Mouse (Mus musculus) liver, embryonic 16.5 days (tissue): ENCODE results near the gene Stard3nl. TPM values are rescaled to one million over a fixed set of nuclear protein-coding genes. Genes with fewer than 3 reads are reported as not detected.

Source experiments
- ATAC-seq: fragments of 200-750 bp; cut with Nextera tagmentation; 2 replicates; pipeline ENCODE4 v1.8.0; 2017; ENCODE audit warnings: low read depth, mild to moderate bottlenecking, moderate number of reproducible peaks, moderate library complexity
- H3K27ac ChIP-seq: fragments of 300-500 bp; sonication (generic); 2 replicates; pipeline ENCODE4 v1.5.1; 2014; ENCODE audit warnings: mild to moderate bottlenecking, low read length
- H3K27me3 ChIP-seq: fragments of 300-500 bp; sonication (generic); 2 replicates; pipeline ENCODE4 v1.6.1; 2014; ENCODE audit warnings: low read depth, low read length, mixed read lengths; ENCODE audit not compliant: control insufficient read depth, insufficient read depth
- H3K36me3 ChIP-seq: fragments of 300-500 bp; sonication (generic); 2 replicates; pipeline ENCODE4 v1.6.1; 2014; ENCODE audit warnings: mild to moderate bottlenecking; ENCODE audit not compliant: control insufficient read depth, insufficient read depth
- H3K4me1 ChIP-seq: fragments of 300-500 bp; sonication (generic); 2 replicates; pipeline ENCODE4 v1.6.1; 2014; ENCODE audit warnings: low read depth, low read length, mixed read lengths; ENCODE audit not compliant: control insufficient read depth
- H3K4me2 ChIP-seq: fragments of 300-500 bp; sonication (generic); 2 replicates; pipeline ENCODE4 v1.6.1; 2014; ENCODE audit warnings: low read depth, low read length, mixed read lengths
- H3K4me3 ChIP-seq: fragments of 300-500 bp; sonication (generic); 2 replicates; pipeline ENCODE4 v1.5.1; 2014; ENCODE audit warnings: low read depth, mild to moderate bottlenecking, low read length
- H3K9ac ChIP-seq: fragments of 300-500 bp; sonication (generic); 2 replicates; pipeline ENCODE4 v1.6.1; 2014; ENCODE audit warnings: low read depth, low read length
- H3K9me3 ChIP-seq: fragments of 300-500 bp; sonication (generic); replicated peaks from 2 replicates; pipeline ENCODE4 v1.6.1; 2016; ENCODE audit warnings: low read length; ENCODE audit not compliant: control insufficient read depth
- WGBS: fragments of 180-500 bp; shearing (Covaris S2); extraction: QIAGEN DNeasy Blood & Tissue Kit; methylation state at CpG from one replicate; pipeline ENCODE4 v1.1.7; 2014; ENCODE audit not compliant: insufficient replicate concordance; 5-methylcytosine and 5-hydroxymethylcytosine counted together
- polyA plus RNA-seq: library from polyadenylated mRNA; unstranded; fragments of >200 nt; fragmentation: Nextera tagmentation; extraction: Ambion mirVana; gene quantifications from 2 replicates; pipeline ENCODE4 v1.2.1, GENCODE M21; 2015

Stard3nl gene
- polyA plus RNA-seq, 1 experiment from 2014 or later: 23.0 TPM

DNA sequence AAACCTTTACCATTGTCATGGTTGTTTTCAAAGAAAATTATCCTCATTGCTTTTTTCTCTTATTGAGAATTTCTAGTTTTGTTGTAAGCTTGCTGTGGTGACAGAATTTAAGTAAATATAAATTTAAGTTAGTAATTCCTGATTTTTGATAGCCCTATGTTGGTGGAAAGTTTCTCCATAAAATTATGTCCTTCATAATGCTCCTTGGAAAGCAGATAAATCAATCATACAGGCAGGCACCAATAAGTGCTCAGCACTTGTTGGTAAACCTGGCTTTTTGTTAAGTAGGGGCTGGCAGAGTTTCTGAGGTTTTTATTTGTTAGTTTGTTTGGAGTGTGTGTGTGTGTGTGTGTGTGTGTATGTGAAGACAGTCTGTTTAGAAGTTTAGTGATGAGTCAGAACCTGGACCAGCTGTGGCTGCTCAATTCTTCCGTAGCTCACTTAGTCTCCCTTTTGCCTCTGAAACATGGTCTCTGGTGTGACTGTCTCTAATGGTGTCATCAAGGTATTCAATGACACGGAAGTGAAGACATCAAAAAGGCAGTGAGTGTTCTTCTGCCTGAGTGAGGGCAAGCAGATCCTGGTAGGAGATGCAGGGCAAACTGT is 16.8 kb upstream of the Stard3nl start:
- Histone ChIP-seq H3K27ac (no peak overlapping the region), H3K9me3 (no peaks in the 10 kb centered on the region), H3K9ac (no peak overlapping the region), H3K27me3 (no peaks in the 10 kb centered on the region), H3K4me1 (no peaks in the 10 kb centered on the region), H3K4me2 (no peak overlapping the region), H3K36me3 (no peaks in the 10 kb centered on the region), H3K4me3 (no peak overlapping the region)
- 66% methylated on average over 2 of the region's 2 CpGs for WGBS
- ATAC-seq: no peak

DNA sequence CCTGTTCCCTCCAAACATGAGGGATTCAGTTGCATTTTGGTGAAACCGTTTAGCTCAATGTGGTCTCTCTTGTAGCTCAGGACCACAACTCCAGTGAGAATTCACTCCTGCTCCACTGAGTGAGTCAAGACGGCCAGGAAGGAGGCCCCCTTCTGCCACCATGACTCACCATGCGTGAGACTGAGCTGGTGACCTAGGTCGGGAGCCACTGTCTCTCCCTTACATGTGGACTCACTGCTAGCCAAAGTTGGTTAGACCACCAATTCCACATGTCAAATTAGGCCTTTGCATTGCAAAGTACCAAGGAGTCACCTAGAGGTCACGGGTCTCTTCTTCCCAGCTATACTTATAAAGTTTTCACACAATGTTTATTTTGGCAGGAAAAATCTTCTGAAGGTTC is 16.3 kb upstream of the Stard3nl start:
- Histone ChIP-seq H3K36me3 (no peaks in the 10 kb centered on the region), H3K9me3 (no peaks in the 10 kb centered on the region), H3K9ac (no peak overlapping the region), H3K4me2 (no peak overlapping the region), H3K4me3 (no peak overlapping the region), H3K27ac (no peak overlapping the region), H3K4me1 (no peaks in the 10 kb centered on the region), H3K27me3 (no peaks in the 10 kb centered on the region)
- ATAC-seq: no peak
- WGBS: 53% methylated on average over 5 of the region's 5 CpGs

DNA sequence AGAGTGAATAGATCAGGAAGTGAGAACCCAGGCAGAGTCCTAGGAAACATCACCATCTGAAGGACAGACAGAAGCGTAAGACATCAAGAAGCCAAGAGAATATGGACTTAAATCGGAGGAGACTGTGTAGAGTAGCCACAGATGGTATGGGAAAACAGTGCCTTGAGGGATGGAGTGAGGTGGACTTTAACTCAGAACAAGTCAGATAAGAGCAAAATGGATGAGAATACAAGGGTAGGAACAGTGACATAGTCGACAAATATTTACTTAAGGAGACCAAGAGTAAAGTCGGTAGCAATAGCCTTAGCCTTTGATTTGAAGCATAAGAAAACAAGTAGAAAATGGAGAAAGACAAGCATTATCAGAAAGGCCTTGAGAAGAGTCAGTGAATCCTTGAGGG is 15.1 kb upstream of the Stard3nl start:
- no peak overlapping the region for H3K4me3 ChIP-seq
- H3K27me3 ChIP-seq: no peaks in the 10 kb centered on the region
- H3K9me3 ChIP-seq: no peaks in the 10 kb centered on the region
- no peak overlapping the region for H3K4me2 ChIP-seq
- ATAC-seq: no peak
- H3K9ac ChIP-seq: no peak overlapping the region
- 60% methylated on average over 4 of the region's 4 CpGs for WGBS
- no peaks in the 10 kb centered on the region for H3K36me3 ChIP-seq
- no peak overlapping the region for H3K27ac ChIP-seq
- H3K4me1 ChIP-seq: no peaks in the 10 kb centered on the region

DNA sequence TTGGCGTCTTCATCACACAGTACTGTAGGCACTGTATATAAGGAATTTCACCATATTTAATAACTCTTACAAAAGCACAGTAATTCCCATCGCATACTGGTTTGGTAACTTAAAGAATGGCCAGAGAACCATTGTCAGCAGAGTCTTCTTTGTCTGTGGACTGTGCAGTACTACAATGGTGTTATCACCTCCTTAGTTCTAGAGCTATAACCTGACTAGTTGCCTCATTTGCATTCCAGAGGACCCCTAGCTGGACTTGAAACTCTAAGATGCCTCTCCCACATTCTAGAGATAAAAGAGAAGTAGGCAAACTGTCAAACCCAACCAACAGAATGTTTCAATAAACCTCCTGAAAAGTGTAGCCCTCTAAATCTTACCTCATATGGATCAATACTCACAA is 12.4 kb upstream of the Stard3nl start:
- 67% methylated on average over 2 of the region's 2 CpGs for WGBS
- no peak for ATAC-seq

DNA sequence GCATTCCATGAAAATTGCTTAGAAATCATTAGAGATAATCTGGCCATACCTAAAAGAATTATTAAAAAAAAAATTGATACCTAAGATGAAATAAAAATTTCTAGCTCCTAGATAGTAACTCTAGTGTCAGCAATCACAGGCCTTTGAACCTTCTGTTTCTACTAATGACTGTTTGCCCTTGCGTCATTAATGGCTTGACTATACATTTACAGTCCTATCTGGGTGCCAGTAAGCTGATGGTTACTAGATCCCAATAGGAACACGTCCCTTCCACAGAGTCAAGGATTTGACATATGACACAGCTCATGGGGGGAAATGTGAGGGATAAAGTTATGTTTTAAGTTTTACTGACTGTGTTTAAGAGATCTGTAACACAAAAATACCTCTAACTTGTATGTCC is 9.0 kb upstream of the Stard3nl start:
- H3K36me3 ChIP-seq: no peaks in the 10 kb centered on the region
- no peaks in the 10 kb centered on the region for H3K9me3 ChIP-seq
- H3K27ac ChIP-seq: no peak overlapping the region
- H3K4me2 ChIP-seq: no peak overlapping the region
- no peaks in the 10 kb centered on the region for H3K4me1 ChIP-seq
- H3K4me3 ChIP-seq: no peak overlapping the region
- no peak for ATAC-seq
- 61% methylated on average over 2 of the region's 2 CpGs for WGBS
- H3K27me3 ChIP-seq: no peaks in the 10 kb centered on the region
- no peak overlapping the region for H3K9ac ChIP-seq

More for the DNA sequence above, 12.4 kb upstream of the Stard3nl start:
- Histone ChIP-seq H3K27me3 (no peaks in the 10 kb centered on the region), H3K36me3 (no peaks in the 10 kb centered on the region), H3K9ac (no peak overlapping the region), H3K9me3 (no peaks in the 10 kb centered on the region), H3K4me1 (no peaks in the 10 kb centered on the region), H3K4me2 (no peak overlapping the region), H3K4me3 (no peak overlapping the region), H3K27ac (no peak overlapping the region)

DNA sequence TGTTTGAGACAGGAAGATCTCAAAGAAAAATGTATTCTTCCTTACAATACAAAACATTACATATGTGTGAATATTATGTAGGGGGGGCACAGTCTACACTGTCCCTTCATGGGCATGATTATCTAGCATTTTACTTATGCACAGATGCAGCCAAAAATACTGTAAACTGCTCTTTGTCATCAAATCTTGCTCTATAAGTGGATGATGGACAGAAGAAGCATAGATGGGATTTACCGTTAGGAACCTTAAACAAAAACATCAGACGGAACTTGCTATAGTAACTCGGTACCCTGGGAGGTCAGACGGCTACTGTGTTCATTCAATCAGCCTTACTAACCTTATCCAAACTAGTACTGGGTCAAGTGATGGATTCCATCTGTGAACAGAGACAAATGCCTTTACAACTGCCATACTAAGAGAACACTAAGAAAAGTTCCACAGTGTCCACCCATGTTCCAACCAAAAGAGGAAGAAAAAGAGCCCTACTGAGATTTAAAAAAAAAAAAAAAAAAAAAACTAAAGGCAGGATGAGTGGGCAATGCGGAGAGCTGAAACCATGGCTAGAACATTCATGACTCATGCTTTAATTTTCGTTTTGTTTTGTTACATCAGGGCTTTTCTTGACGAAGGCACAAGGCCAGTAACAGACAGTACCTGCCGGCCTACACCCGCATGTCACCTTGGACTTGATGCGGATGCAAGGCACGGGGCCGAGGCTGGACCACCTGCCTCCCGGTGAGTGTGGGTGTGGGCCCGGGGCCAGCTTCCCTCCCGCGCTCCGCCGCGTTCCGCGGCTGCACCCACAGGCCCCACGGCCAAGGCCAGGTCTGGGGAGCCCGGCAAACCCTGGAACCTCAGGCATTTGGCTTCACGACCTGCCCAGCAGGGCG is 552 bp downstream of the Stard3nl start:
- peak; percentile 37; the same call in 1 of the 2 replicates for ATAC-seq
- WGBS: 3% methylated on average over 25 of the region's 25 CpGs
- peak overlapping the region; percentile 88 for H3K4me2 ChIP-seq
- H3K4me3 ChIP-seq: peak overlapping the region; percentile 80
- H3K9ac ChIP-seq: peak overlapping the region; percentile 80
- peak overlapping the region; percentile 39; the same call in 1 of the 2 replicates for H3K27ac ChIP-seq
- no peaks in the 10 kb centered on the region for H3K36me3 ChIP-seq
- peaks cover 10% of the 10 kb centered on the region for H3K4me1 ChIP-seq
- H3K9me3 ChIP-seq: no peaks in the 10 kb centered on the region
- H3K27me3 ChIP-seq: no peaks in the 10 kb centered on the region

DNA sequence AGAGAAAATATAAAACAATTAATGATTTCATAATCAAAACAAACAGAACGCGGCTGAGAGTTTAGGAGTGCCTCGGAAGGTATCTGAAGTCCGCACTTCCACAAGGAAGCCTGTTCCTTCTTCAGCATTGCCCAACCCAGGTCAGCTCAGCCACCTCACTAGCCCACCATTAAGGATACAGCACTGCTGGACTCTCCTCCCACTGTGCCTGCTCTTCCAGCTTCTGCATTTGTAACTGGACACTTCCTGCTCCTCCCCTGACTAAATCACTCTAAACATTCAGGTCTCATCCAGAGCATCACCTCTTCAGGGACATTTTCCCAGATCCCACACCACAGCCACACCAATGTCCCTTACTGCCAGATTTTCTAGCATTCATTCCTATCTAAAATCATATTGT is 1.4 kb downstream of the Stard3nl start:
- Histone ChIP-seq H3K9me3 (no peaks in the 10 kb centered on the region), H3K4me3 (no peak overlapping the region), H3K4me1 (peaks cover 10% of the 10 kb centered on the region), H3K9ac (no peak overlapping the region), H3K27ac (no peak overlapping the region), H3K36me3 (no peaks in the 10 kb centered on the region), H3K27me3 (no peaks in the 10 kb centered on the region), H3K4me2 (peak overlapping the region; percentile 38)
- no peak for ATAC-seq
- WGBS: 43% methylated on average over 4 of the region's 4 CpGs

DNA sequence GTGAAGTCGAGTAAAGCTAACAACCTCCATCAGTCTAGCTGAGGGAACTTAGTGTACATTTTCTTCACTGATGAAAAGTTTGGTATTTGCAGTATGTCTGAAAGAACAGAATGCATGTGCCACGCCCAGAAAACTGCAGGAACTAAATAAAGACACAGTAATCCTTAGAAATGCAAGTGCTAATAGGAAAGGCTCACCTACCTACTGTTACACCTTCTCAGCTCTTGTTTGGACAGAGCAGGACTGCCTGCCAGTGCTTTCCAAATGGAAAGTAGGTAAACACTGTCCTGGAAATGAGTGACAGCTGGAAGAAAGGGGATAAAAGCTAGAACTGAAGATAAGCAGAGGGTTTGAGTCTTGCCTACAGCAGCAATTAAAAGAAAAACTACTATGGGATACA is 1.9 kb downstream of the Stard3nl start:
- no peak for ATAC-seq
- WGBS: 44% methylated on average over 2 of the region's 2 CpGs
- Histone ChIP-seq H3K4me3 (no peak overlapping the region), H3K4me1 (peaks cover 10% of the 10 kb centered on the region), H3K36me3 (no peaks in the 10 kb centered on the region), H3K27ac (no peak overlapping the region), H3K9ac (no peak overlapping the region), H3K9me3 (no peaks in the 10 kb centered on the region), H3K27me3 (no peaks in the 10 kb centered on the region), H3K4me2 (peak overlapping the region; percentile 38)

DNA sequence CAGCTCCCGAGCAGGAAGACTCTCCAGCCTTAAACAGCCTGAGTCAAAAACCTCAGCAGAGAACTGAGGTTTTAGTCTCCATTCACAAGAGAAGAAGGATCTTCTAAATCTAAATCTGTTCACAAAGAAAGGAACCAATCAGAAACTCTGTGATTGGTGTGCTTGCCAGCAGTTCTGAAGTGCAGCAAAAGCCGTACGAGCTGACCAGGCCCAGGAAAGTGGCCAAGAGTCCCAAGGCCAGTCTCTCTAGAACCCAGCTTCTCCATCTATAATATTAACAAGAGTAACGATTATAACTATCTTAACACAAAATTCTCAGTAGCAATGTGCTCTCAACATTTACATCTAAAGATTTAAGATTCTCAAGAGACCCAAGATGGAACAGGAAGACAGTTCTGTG is 4.0 kb downstream of the Stard3nl start:
- peaks cover 10% of the 10 kb centered on the region for H3K4me1 ChIP-seq
- H3K4me3 ChIP-seq: no peak overlapping the region
- H3K9ac ChIP-seq: no peak overlapping the region
- H3K9me3 ChIP-seq: no peaks in the 10 kb centered on the region
- no peaks in the 10 kb centered on the region for H3K36me3 ChIP-seq
- no peak overlapping the region for H3K27ac ChIP-seq
- no peaks in the 10 kb centered on the region for H3K27me3 ChIP-seq
- H3K4me2 ChIP-seq: no peak overlapping the region
- no peak for ATAC-seq
- WGBS: 69% methylated on average over 4 of the region's 4 CpGs
